Mouse (Mus musculus): Measurements from ENCODE around the gene Myo1g.

GRCm38 (mm10) chr11:6475867-6476484 is 44.8 kb downstream of the Myo1g start, which contains the start of gene Purb:
- TF ChIP-seq CTCF (IDR thresholded peaks at IDR 0.05; ENCODE audit: borderline replicate concordance, insufficient read depth, low read depth, low read length): no peak
- TF ChIP-seq POLR2A (IDR thresholded peaks at IDR 0.05; ENCODE audit: borderline replicate concordance, insufficient read depth, low read length): peak; percentile 97

Data from cerebellum, adult 2 months (tissue).